12 mouse cellular contexts compared by ENCODE assay signal in genomic region chr3:129220681-129221379, GRCm38 (mm10). TPM values are rescaled to one million over a fixed set of nuclear protein-coding genes. Genes with fewer than 3 reads are reported as not detected.
DNase-seq lines count a peak whose midpoint lies in the region; ATAC-seq and TF ChIP-seq lines count a peak whose summit lies in the region.
"Had no signal": no experiment of that assay in that cellular context is flagged by ENCODE, and none has a peak within 500 bp of the region (broad histone marks: within the 10 kb centered on the region; RNA-seq: fewer than 3 reads in every experiment).

No protein-coding gene starts in this region.

- ATAC-seq in forebrain, postnatal 0 days: no peak
- no peak for ATAC-seq in forebrain, embryonic 12.5 days (ENCODE audit: low FRiP score)
- ATAC-seq in intestine, embryonic 15.5 days: peak; percentile 55
- no peak for ATAC-seq in limb, embryonic 11.5 days (ENCODE audit: insufficient number of reproducible peaks, low FRiP score, low TSS enrichment, low read depth)

- H3K27ac ChIP-seq in forebrain, postnatal 0 days (ENCODE audit: low read depth, low read length): no peak overlapping the region
- H3K27ac ChIP-seq in forebrain, embryonic 12.5 days: no peak overlapping the region
- H3K27ac ChIP-seq in intestine, embryonic 15.5 days: peak overlapping the region; percentile 76
- no peak overlapping the region for H3K27ac ChIP-seq in limb, embryonic 11.5 days (replicated peaks; ENCODE audit: low read depth, low read length)
- H3K27ac ChIP-seq: hindbrain, embryonic 14.5 days; limb, embryonic 12.5 days; midbrain, embryonic 12.5 days had no signal

- WGBS in forebrain, postnatal 0 days: 3% methylated on average over 24 of the region's 24 CpGs
- 2% methylated on average over 24 of the region's 24 CpGs for WGBS in forebrain, embryonic 12.5 days
- 22% methylated on average over 24 of the region's 24 CpGs for WGBS in intestine, embryonic 15.5 days
- 3% methylated on average over 24 of the region's 24 CpGs for WGBS in limb, embryonic 11.5 days

- no peaks in the 10 kb centered on the region for H3K36me3 ChIP-seq in forebrain, postnatal 0 days (ENCODE audit: insufficient read depth)
- H3K36me3 ChIP-seq in forebrain, embryonic 12.5 days (replicated peaks): no peaks in the 10 kb centered on the region
- no peaks in the 10 kb centered on the region for H3K36me3 ChIP-seq in intestine, embryonic 15.5 days
- H3K36me3 ChIP-seq in limb, embryonic 11.5 days (ENCODE audit: control insufficient read depth, insufficient read depth, low read length): no peaks in the 10 kb centered on the region
- H3K36me3 ChIP-seq: limb, embryonic 12.5 days; midbrain, embryonic 12.5 days had no signal

- H3K9me3 ChIP-seq in forebrain, postnatal 0 days (ENCODE audit: low read length): no peaks in the 10 kb centered on the region
- no peaks in the 10 kb centered on the region for H3K9me3 ChIP-seq in forebrain, embryonic 12.5 days
- no peaks in the 10 kb centered on the region for H3K9me3 ChIP-seq in intestine, embryonic 15.5 days
- no peaks in the 10 kb centered on the region for H3K9me3 ChIP-seq in limb, embryonic 11.5 days (ENCODE audit: control insufficient read depth, low read length)
- H3K9me3 ChIP-seq: limb, embryonic 12.5 days; midbrain, embryonic 12.5 days had no signal

- no peak for TF ChIP-seq CTCF in forebrain, postnatal 0 days (IDR thresholded peaks at IDR 0.05; ENCODE audit: low read depth)

- no peak overlapping the region for H3K4me2 ChIP-seq in forebrain, postnatal 0 days (ENCODE audit: low read depth)
- no peak overlapping the region for H3K4me2 ChIP-seq in forebrain, embryonic 12.5 days
- H3K4me2 ChIP-seq in intestine, embryonic 15.5 days (replicated peaks): peak overlapping the region; percentile 58
- H3K4me2 ChIP-seq in limb, embryonic 11.5 days (ENCODE audit: low read depth, severe bottlenecking): no peak overlapping the region
- H3K4me2 ChIP-seq: hindbrain, embryonic 14.5 days; limb, embryonic 12.5 days; midbrain, embryonic 12.5 days had no signal

- no peak overlapping the region for H3K4me3 ChIP-seq in forebrain, postnatal 0 days (ENCODE audit: low read depth, low read length)
- no peak overlapping the region for H3K4me3 ChIP-seq in forebrain, embryonic 12.5 days (replicated peaks)
- H3K4me3 ChIP-seq in intestine, embryonic 15.5 days (replicated peaks): peak overlapping the region; percentile 19
- no peak overlapping the region for H3K4me3 ChIP-seq in limb, embryonic 11.5 days (ENCODE audit: low read depth, low read length)
- H3K4me3 ChIP-seq: limb, embryonic 12.5 days; midbrain, embryonic 12.5 days had no signal

- H3K4me1 ChIP-seq in forebrain, postnatal 0 days (ENCODE audit: insufficient read depth): no peaks in the 10 kb centered on the region
- peaks cover 18% of the 10 kb centered on the region for H3K4me1 ChIP-seq in forebrain, embryonic 12.5 days
- peaks cover 2% of the 10 kb centered on the region; the same call in 1 of the 2 replicates for H3K4me1 ChIP-seq in intestine, embryonic 15.5 days (replicated peaks)
- H3K4me1 ChIP-seq in limb, embryonic 11.5 days (ENCODE audit: control insufficient read depth, insufficient read depth, low read length): 0 out of 2 replicates have a peak, but pooled peaks cover 2% of the 10 kb centered on the region

- peaks cover 74% of the 10 kb centered on the region for H3K27me3 ChIP-seq in forebrain, postnatal 0 days (ENCODE audit: insufficient read depth, low read length)
- peaks cover 87% of the 10 kb centered on the region for H3K27me3 ChIP-seq in forebrain, embryonic 12.5 days
- H3K27me3 ChIP-seq in intestine, embryonic 15.5 days (replicated peaks): peaks cover 39% of the 10 kb centered on the region
- H3K27me3 ChIP-seq in limb, embryonic 11.5 days (ENCODE audit: control insufficient read depth, insufficient read depth, low read length): peaks cover 70% of the 10 kb centered on the region

- DNase-seq in forebrain, postnatal 0 days: peak; percentile 28
- DNase-seq in ES-CJ7 (ENCODE audit: low read depth, low spot score): peak; percentile 58
- DNase-seq in limb, embryonic 11.5 days (ENCODE audit: low spot score): peak; percentile 42
- no peak for DNase-seq in left cerebral cortex, adult 9 months (ENCODE audit: low spot score in 2 of 2)
- no peak for DNase-seq in layer of hippocampus, adult 11-12 months (ENCODE audit: low spot score)
- DNase-seq in right cerebral cortex, adult 18-20 months: no peak
- DNase-seq: right cerebral cortex, postnatal 14 days had no signal

- H3K9ac ChIP-seq in forebrain, postnatal 0 days: no peak overlapping the region
- no peak overlapping the region for H3K9ac ChIP-seq in forebrain, embryonic 12.5 days
- no peak overlapping the region for H3K9ac ChIP-seq in intestine, embryonic 15.5 days
- H3K9ac ChIP-seq in limb, embryonic 11.5 days (ENCODE audit: low read length): no peak overlapping the region
- H3K9ac ChIP-seq: hindbrain, embryonic 14.5 days; limb, embryonic 12.5 days; midbrain, embryonic 12.5 days had no signal

RNA-seq across cellular contexts. Expression of gene Pitx2, which starts 21.2 kb away (rescaled TPM):
- 2.1 and 10.5 TPM in 2 replicates for total RNA-seq in forebrain, postnatal 0 days (2014; rRNA removed)
- 2.5 and 7.2 TPM in 2 replicates for polyA plus RNA-seq in forebrain, postnatal 0 days (2015; fragmentation: Nextera tagmentation; extraction: Ambion mirVana)
- polyA plus RNA-seq in forebrain, embryonic 12.5 days (2016; fragmentation: Nextera tagmentation; extraction: Ambion mirVana): 15.9 and 28.3 TPM in 2 replicates
- 39.4 and 45.2 TPM in 2 replicates for polyA plus RNA-seq in intestine, embryonic 15.5 days (2015; fragmentation: Nextera tagmentation; extraction: Ambion mirVana)
- polyA plus RNA-seq in limb, embryonic 11.5 days (2014; fragmentation: Nextera tagmentation; extraction: Ambion mirVana): 37.6 and 43.1 TPM in 2 replicates

Comparison
In these comparisons a context has a peak if more than half of its experiments do, and no peak if none do; other contexts are left out.
1. DNase-seq: peak in forebrain, postnatal 0 days (single experiment), ES-CJ7 (single experiment) and limb, embryonic 11.5 days (single experiment); none in left cerebral cortex, adult 9 months (0 of 2), layer of hippocampus, adult 11-12 months (single experiment) and right cerebral cortex, adult 18-20 months (single experiment).